Mouse (Mus musculus): ENCODE results near the gene Fam98a.

Gene Fam98a

DNA sequence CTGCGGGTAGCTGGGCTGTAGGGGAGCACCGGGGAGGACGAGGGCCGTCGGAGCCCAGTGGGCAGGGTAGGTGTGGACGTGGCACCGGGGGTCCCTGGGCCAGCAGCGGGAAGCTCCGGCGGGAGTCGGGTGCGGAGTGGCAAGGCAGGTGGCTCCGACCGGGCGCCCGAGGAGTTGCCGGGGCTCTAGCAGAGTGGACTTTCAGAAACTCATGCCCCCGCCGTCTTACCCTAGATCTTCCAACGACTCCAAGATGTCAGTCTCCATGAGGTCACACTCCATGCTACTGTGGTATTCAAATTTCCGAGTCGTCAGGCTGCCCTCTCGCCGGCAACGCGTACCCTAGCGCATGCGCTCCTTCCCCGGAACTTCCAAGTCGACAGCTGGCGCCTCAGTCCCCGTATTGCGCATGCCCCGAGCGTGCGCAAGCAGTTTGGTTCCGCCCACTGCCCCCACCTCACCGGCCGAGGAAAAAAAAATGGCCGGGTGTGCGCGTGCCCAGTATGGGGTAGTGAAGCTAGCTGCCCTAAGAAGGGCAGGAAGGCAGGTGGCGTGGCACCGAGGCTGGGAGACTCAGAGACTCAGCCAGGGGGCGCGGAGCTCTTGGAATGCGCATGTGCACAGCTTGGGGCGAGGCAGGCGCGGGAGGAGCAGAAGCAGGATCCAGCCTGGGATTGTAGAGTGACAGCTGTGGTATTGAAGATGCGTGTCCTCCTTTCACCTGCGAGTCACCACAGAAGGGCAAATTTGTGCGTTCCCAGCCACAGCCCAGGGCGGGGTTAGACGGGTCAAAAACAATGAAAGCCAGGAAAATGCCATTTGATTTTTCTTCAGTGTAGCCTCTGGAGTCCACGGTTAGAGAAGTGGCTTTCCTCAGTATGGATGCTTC, at the start of gene Fam98a:
Fam98a (minus strand) TSS at position 435 of the 889 bp plus-strand sequence.
- DNase-seq = peak; percentile 98

DNA sequence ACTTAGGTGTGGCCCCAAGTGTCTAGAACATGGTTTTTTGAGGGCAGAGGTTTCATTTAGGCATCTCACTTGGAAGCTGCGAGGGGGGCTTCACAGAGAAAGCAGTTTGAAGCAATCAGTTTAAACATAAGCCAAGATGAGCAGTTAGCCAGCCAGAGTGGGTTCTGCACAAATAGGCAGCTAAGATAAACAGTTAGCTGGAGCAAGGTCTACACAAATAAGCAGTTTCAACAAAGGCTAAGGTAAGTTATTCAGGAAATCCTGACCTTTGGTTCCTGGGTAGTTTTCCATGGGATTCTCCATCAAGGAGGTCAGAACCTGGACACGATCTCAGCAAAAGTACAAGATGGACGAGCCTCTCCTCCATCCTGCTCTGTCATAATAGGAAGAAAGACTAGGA, 46.9 kb upstream of the Fam98a start:
- no peak for DNase-seq

DNA sequence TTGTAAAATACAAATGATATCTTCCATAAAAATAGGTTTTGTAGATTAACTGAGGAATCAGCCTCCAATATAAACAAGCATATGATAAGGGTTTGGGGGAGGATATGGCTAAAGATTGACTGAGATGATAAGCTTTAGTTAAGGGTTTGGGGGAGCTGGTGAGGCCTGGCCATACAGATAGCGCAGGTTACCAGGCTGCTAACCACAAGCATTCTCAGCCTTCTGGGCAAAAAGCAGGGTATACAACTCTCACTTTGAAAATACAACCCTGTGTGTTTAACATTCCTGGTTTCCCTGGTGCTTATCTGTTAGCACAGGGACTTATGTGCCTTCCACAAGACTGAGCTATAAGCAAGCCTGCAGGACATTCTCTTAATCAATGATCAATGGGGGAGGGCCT, 31.0 kb upstream of the Fam98a start:
- no peak for DNase-seq

DNA sequence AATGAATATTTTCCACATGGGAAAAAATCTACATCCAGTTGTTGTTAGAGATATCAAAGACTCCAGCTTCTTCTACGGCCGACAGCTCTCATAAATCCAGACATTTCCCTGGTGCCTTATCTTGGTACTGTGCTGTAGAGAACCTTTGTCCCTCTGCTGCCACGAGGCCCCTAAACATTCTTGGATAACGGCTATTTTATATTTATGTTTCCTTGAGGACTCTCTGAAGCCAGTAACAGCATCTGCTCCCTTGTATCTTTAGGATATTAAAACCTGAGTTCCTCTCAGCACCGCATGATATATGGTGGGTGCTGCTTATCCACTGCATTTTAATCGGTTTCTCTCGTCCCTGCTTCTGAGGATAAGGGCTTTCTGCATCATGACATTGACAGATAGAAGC, 23.9 kb upstream of the Fam98a start:
- DNase-seq = no peak

DNA sequence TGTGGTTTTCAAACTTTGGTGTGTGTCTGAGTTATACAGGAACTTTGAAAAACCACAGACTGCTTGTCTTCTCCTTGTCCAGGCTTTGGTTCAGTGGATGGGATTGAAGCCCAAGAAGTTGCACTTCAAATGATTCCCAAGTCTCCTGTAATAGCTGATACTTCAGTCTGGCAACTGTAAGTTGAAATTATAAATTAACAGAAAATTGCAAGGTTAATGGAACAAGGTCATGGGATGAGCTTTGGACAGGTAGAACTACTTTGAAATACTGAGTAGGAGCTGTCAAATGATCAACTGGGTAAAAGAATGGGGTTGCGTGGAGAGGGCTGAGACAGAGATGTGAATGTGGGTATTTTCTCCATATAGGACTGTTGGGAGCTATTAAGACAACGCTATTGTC, 6.3 kb upstream of the Fam98a start:
- no peak for DNase-seq

DNA sequence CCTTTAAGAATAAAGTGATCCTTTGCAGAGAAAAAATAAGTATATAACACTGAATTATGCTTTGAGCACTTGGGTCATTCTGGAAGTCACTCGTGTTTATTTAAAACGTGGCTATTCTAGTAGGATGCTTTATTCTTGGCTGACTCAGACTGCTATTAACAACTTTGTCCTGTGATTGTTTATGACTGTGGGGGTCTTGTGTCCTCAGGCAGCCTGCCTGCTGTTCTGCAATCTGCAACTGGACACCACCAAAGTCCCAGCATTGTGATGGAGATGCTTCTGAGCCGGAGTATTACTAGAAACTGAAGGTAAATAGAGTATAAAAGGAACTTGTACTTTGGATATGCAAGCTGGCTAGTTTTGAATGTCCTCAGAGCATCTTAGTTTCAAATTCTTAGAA, 5.3 kb upstream of the Fam98a start:
- no peak for DNase-seq

DNA sequence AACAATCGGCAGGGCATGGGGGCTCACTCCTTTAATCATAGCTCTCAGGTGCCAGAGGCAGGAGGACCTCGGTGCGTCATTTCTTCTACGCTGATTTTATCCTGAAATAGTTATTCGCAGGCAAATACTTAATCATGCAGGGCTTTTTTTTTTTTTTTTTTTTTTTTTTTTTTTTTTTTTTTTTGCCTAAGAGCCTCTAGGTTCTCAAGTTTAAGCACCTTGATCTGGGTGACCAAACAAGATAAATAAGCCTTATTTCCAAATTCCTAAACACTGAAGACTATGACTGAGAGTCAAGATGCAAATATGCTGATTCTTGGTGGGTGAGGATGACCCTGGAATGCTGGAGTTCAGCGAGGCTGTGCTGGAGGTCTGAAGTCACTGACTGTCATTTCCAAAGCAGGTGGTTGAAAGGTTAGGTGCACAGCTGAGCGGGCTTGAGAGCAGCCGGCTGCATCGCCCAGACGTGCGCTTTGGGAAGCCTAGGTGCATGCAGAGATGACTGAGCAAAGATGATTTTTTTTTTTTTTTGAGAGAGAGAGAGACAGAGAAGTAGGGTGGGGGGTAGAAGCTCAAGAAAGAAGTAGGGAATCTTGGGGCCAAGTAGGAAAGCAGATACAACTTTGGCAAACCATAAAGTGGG, 854 bp downstream of the Fam98a start:
- DNase-seq = no peak

DNA sequence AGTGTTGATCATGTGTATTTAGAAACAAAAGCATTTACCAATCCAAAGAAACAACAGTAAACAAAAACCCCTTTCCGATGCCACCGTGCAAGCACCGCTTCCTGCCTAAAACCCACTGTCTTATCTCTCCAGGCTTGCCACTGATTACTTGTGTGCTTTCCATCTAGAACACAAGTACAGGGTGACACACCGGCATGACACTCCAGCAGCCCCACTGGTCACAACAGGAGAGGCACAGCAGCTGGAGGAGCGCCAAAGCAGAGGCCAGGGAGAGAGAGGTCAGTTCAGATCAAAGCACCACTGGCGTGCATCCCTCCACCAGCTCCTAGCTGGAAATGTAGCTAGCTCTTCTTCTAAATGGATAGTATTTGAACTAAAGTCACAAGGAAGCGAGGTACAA, 7.5 kb downstream of the Fam98a start:
- DNase-seq = no peak

DNA sequence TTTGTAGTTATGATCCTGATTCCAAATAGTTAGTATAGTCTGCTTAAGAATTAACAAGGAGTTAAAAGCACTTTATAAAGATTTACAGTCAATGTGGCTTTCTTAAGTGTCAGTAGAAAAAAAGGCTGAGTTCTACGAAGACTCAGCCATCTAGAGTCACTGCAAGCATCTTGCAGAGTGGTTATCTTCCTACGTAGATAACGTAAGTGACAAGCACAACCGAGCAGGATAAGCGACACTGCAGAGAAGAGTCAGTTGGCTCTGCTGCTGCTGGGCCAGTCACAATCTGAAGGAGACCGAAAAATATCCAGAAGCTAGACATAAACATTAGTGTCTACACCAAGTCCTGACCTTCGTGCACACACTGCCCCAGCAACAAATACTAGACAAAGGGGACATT, 8.3 kb downstream of the Fam98a start:
- DNase-seq = no peak

DNA sequence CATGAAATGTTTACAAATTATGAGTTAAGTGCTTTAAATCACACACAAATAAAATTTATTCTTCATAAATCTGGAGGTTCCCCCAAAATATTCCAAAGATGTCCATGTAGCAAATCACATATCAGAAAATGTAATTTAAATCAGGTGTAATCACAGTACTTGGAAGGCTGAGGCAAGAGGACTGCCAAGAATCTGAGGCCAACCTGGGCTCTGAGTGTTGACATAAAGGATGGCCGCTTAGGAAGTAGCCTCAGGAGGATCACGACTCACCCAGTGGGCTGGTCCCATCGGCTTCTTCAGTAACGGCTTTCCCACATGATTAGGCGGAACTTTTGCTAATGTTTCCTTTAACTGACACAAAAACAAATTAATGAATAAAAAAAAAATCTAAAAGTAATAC, 11.9 kb downstream of the Fam98a start:
- DNase-seq = no peak

DNA sequence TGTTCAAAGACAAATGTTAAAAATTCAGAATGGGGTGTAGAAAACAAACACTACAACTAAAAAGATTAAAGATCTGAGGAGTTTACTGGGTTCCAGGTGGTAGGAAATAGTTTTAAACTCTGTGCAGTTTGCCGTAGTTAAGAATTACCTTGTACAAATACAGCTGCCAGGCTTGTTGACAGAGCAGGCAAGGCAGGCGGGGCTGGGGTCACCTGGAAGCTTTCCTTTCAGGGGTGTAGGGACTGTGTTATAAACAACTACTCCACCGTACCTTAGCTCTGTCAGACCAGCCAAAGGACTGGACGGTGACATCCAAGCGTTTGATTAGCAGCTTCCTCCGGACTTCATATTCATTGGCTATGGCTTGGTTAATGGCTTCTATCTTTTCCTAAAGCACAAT, 12.6 kb downstream of the Fam98a start:
- DNase-seq = no peak

DNA sequence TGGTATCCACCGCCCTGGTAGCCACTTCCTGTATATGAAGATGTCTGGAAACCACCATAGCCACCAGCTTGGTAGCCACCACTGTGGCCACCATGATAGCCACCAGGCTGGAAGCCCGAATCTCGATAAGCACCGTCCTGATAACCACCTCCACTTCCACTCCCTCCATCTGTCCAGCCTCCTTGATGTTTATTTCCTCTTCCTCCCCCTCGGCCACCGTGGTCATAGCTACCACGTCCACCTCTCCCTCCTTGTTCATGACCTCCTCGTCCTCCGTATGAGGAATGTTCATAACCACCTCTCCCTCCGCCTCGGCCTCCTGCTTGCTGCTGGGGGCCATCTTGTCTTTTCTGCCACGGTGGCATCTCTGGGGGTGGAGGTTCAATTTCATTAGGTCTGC, 13.3 kb downstream of the Fam98a start:
- DNase-seq = no peak

DNA sequence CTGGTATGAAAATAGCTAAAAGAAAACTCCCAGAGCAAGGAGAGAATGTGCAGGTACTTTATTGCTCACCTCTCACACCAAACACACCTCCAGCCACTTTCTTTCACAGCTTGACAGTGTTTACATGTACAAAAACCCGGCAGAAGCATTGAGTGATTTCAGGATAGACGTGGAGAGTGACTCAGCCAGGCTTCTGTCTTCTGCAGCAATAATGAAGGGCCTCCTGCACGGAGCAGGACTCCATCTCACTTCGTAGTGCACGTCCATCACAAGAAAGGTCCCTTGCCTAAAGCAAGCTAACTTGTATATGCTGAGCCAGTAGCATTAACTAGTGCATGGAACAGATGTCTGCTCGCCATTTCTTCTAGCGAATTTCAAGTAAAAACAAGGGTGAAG, 14.7 kb downstream of the Fam98a start:
- no peak for DNase-seq

DNA sequence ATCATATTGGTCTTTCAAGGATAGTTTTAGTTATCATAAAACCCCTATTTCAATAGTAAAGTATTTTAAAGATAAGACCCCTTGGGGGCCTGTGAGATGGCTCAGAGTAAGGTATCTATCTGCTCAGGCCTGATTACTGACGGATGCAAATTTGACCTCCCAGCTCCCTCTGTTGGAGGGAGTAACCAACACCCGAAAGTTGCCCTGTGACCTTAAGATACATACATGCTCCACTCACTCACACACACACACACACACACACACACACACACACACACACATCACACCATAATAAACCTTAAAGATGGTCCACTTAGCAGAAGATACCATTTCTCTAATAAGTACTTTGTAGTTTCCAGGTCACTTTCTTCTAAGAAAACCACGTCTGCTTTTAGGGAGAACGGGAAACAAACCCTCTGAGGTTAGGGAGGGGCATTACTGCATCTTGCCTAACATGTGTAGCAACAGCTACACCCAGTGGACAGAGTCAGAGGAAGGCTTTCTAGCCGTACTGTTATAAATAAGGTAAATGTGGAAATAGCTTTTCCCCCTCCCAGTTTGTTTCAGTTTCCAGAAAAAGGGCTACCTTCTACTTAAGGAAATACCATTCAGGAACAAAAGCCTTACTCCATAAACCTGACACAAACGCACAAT, 15.2 kb downstream of the Fam98a start:
- peak; percentile 38 for DNase-seq

DNA sequence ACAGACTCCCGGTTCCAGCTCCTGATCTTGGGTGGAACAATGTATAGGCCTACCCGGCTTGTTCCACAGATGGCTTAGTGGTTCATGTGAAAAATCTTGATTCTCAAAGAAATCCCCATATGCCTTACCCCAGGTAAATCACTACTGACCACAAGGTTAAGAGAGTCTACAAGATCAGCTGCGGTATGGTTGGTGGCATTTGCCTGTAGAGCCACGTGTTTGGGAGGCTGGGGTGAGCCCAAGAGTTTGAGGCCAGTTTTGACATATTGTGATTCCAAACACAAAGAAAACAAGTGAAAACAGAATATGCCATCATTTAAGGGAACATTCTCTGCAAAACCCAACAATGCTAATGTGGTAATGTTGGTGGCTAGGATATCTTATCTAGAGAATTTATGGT, 16.1 kb downstream of the Fam98a start:
- DNase-seq = no peak

DNA sequence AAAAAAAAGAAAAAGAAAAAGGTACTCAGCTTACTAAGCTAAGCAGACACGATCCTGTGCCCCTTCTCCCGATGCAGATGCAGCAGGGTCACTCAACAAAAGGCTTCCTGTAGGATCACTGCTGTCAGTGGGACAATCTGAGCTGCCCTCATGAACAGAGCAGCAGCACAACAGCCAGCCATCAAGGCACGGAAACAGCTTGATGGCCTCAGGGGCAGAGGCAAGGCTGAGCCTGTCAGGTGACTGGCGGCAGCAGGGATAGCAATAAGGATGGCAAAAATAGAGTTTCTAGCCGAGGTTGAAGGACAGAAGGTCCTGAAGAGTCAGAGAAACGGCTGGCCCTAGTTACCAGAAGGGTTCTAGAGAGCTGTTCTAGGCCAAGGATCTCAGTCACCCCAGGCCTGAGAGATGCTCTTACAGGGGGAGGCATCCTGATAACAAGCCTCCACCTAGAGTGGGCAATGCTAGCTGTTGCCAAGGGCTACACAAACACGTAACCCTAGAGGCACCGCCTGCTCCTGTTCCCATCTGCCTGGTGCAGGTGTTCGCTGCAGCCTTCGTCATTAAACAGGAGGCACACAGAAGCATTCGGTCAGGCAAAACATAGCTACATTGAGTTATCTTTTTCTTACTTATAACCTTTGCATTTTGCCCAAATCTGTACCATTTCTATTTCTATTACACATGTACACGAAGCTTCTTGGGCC, 17.3 kb downstream of the Fam98a start:
- no peak for DNase-seq

DNA sequence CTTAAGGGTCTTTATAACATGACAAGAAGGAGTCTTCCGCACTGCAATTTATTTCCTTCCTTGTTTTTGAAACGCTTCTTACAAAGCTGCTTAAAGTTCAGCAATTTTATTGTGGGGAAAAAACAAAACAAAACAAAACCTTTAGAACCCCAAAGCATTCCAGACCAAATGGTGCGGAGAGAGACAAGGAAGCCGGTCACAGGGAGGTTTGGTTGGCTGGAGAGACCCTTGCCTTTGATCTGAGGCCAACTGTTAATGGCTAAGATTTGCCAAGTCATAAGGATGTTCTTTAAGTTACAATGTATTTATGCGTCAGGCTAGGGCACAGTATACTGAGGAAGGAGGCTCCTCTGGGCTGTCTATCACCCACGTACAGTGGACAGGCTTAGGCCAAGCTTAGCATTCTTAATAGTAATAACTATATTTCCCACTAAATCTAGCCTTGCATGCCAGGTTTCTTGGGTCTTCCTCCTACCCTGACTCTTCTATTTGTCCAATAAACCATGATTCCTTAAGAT, 19.2 kb downstream of the Fam98a start:
- DNase-seq = no peak

DNA sequence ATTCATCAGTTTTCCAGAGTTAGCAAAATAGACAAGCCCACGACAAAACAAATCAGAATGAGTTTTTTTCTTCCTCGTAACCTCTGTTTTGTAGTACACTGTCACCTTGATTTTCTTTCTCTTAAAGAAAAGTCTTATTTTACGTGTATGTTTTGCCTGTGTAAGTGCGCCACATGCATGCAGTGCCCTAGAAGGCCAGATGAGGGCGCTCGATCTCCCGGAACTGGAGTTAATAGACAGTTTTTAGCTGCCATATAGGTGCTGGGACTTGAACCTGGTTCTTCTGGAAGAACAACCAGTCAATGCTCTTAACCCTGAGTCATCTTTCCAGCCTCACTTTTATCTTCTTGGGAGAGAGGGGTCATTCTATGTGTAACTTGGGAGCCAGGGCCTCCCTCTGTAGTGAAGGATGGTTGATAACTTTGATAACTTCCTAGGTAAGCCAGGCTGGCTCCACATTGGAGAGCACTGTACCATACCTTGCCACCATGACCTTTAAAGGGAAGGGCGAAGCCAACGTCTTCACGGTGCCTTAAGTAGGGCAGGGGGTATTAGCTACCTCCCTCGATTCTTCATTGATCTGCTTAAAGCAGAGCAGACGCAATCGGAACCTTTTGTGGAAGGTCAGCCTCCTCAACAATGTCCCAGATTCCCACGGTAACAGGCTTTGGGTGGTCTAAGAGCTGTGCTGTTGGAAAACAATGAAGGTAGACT, 22.4 kb downstream of the Fam98a start:
- DNase-seq = no peak

DNA sequence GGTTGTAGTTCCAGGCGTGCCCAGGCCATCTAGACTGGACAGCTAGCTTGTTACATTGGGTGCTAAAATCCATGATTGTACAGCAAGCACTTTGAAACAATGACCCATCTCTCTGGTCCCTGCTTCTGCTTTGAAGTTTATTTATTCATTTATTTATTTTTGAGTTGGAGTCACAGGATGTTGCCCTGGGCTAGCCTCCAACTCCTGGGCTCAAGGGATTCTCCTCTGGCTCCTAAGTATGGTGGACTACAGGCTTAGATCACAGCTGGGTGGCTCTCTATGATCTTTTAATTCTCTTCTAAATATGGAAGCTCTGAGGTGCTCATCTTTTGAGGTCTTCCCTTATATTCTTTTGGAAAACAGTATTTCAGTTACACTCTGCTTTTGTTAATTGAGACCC, 25.3 kb downstream of the Fam98a start:
- no peak for DNase-seq

DNA sequence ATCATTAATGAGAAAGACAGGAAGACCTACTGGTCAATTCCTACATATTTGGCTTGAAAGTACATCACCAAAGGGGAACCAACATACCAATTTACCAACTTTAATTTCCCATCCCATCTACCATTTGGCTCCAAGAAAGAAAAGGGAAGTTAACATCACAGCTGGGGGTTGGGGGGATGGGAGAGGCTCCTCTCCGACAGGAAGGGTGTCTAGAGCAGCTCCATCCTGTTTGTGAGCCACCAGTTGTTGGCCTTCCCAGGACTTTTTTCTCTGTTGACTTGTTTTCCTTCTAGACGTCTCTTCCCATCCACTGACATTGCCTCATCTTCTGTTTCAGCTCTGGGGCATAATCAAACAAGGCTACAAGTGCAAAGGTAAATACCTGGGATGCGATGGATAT, 27.9 kb downstream of the Fam98a start:
- DNase-seq = peak; percentile 41

DNA sequence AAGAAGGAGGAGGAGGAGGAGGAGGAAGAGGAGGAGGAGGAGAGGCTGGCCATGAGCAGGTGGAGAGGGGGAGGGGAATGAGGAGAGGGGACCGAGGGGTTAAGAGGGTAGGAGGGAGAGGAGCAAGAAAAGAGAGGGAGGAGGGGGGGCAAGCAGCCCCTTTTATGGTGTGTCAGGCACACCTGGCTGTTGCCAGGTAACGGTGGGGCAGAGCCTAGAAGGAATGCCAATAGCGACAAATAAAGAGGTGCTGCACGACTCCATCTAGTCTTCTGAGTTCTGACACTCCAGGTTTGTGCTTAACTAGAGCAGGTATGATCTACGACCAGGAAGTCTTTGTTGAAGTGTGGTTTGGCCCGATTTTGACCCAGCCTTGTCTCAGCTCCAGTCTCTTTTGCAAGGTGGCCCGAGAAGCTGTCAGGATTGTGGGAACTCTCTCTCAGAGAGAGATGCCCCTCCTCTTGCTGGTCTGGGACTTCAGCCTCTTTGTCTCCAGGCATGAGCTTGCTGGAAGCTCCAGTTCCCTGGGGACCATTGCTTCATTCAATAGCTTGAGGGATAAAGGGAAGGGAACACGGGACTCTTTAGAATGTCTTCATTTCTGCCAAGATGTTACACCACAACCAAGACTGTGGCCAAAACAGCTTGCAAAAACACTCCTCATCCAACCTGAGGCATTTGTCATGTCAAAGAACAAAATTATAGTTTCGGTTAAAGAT, 29.2 kb downstream of the Fam98a start:
- DNase-seq = no peak
